8 mouse cellular contexts compared by ENCODE assay signal in genomic region chr7:116092710-116093465, GRCm38 (mm10). TPM values are rescaled to one million over a fixed set of nuclear protein-coding genes. Genes with fewer than 3 reads are reported as not detected.
DNase-seq lines count a peak whose midpoint lies in the region; ATAC-seq and TF ChIP-seq lines count a peak whose summit lies in the region.

No protein-coding gene starts in this region.

- peak; percentile 99 for ATAC-seq in activated CD4-positive, CD25-positive, alpha-beta regulatory T cell, adult 4 months

- H3K36me3 ChIP-seq in megakaryocyte, embryonic 14.5 days (replicated peaks; ENCODE audit: low read length) = peaks cover 10% of the 10 kb centered on the region

- H3K27me3 ChIP-seq in megakaryocyte, embryonic 14.5 days (replicated peaks) = peaks cover 2% of the 10 kb centered on the region

- H3K27ac ChIP-seq in cortical plate, adult 2 months (ENCODE audit: insufficient read depth, low read length) = peak overlapping the region; percentile 72

- peaks cover 5% of the 10 kb centered on the region for H3K4me1 ChIP-seq in cortical plate, adult 2 months (ENCODE audit: control insufficient read depth, insufficient read depth, low read length)
- peaks cover 33% of the 10 kb centered on the region for H3K4me1 ChIP-seq in megakaryocyte, embryonic 14.5 days

- TF ChIP-seq CTCF in cortical plate, adult 2 months (IDR thresholded peaks at IDR 0.05; ENCODE audit: extremely low read depth, insufficient read depth, low read length) = no peak

- DNase-seq in gastrocnemius, adult 8-10 months (ENCODE audit: low spot score in 2 of 2) = peak; percentile 90
- peak; percentile 94 for DNase-seq in hindlimb bud, embryonic 11.5 days (ENCODE audit: extremely low spot score, low read depth, low spot score)
- DNase-seq in left cerebral cortex, adult 8-10 months (ENCODE audit: low spot score in 2 of 2) = peak; percentile 88 to 95
- DNase-seq in right cerebral cortex, postnatal 10 days (ENCODE audit: low spot score in 2 of 2) = peak; percentile 97 to 98
- DNase-seq in urinary bladder, postnatal 25 days (ENCODE audit: low spot score) = peak; percentile 86

- peak; percentile 98 for TF ChIP-seq POLR2A in cortical plate, adult 2 months (IDR thresholded peaks at IDR 0.05; ENCODE audit: extremely low read depth, insufficient read depth, low read length)

- peak overlapping the region; percentile 71 for H3K4me3 ChIP-seq in cortical plate, adult 2 months (ENCODE audit: insufficient read depth, low read length)
- H3K4me3 ChIP-seq in megakaryocyte, embryonic 14.5 days (replicated peaks) = peak overlapping the region; percentile 96

- no peaks in the 10 kb centered on the region for H3K9me3 ChIP-seq in megakaryocyte, embryonic 14.5 days

RNA-seq across cellular contexts. Expression of gene Gm4353, which starts 8.5 kb away (rescaled TPM):
- 1 to 10 TPM in 1 of 2 experiments, under 1 TPM in 1; 0.82 to 1.3 TPM for polyA plus RNA-seq in activated CD4-positive, CD25-positive, alpha-beta regulatory T cell, adult 4 months (2017; shearing (Covaris generic))
- 1.1 and 1.2 TPM in 2 replicates for polyA plus RNA-seq in cortical plate, adult 2 months (2012; rRNA removed)
- total RNA-seq in gastrocnemius, adult 8-10 months (2022) = 1 to 10 TPM; 1.4 to 1.8 (median 1.5) TPM
- total RNA-seq in left cerebral cortex, adult 8-10 months (2022) = 1 to 10 TPM; 2.7 to 3.7 (median 3.2) TPM
- polyA plus RNA-seq in megakaryocyte, embryonic 14.5 days (2012; ENCODE audit: insufficient read depth, low replicate concordance) = 0.82 TPM in 1 of 2 replicates, not detected in the other

RNA-seq across cellular contexts. Expression of gene 1110004F10Rik, which starts 53.7 kb away (rescaled TPM):
- polyA plus RNA-seq in activated CD4-positive, CD25-positive, alpha-beta regulatory T cell, adult 4 months (2017; shearing (Covaris generic)) = 100 to 1,000 TPM; 200 to 234 TPM
- 122 and 126 TPM in 2 replicates for polyA plus RNA-seq in cortical plate, adult 2 months (2012; rRNA removed)
- total RNA-seq in gastrocnemius, adult 8-10 months (2022) = 10 to 100 TPM; 36.4 to 49.9 (median 40.9) TPM
- 100 to 1,000 TPM in 3 of 4 experiments, 10 to 100 TPM in 1; 96.1 to 110 (median 105) TPM for total RNA-seq in left cerebral cortex, adult 8-10 months (2022)
- polyA plus RNA-seq in megakaryocyte, embryonic 14.5 days (2012; ENCODE audit: insufficient read depth, low replicate concordance) = 10.6 and 59.4 TPM in 2 replicates

RNA-seq across cellular contexts. Expression of gene Sox6, which starts 54.3 kb away (rescaled TPM):
- not detected for polyA plus RNA-seq in activated CD4-positive, CD25-positive, alpha-beta regulatory T cell, adult 4 months (2017; shearing (Covaris generic))
- polyA plus RNA-seq in cortical plate, adult 2 months (2012; rRNA removed) = 9.4 and 9.8 TPM in 2 replicates
- 100 to 1,000 TPM; 156 to 192 (median 179) TPM for total RNA-seq in gastrocnemius, adult 8-10 months (2022)
- 10 to 100 TPM; 26.5 to 36.8 (median 31.9) TPM for total RNA-seq in left cerebral cortex, adult 8-10 months (2022)
- 0.17 TPM in 1 of 2 replicates, not detected in the other for polyA plus RNA-seq in megakaryocyte, embryonic 14.5 days (2012; ENCODE audit: insufficient read depth, low replicate concordance)

Comparison
In these comparisons a context has a peak if more than half of its experiments do, and no peak if none do; other contexts are left out.
1. Peak in every context shown above with its lines: DNase-seq, ATAC-seq, H3K4me3 ChIP-seq and H3K27ac ChIP-seq.